Mouse (Mus musculus): Measurements from ENCODE around the gene 1110032A03Rik.
A peak's percentile ranks its signal among the peaks of the same experiment; 100 is the strongest.

The 1110032A03Rik gene

GRCm38 (mm10) chr9:50774991-50775612 lies at the start of gene 1110032A03Rik, which contains the start of gene Alg9:
Gene 1110032A03Rik (minus strand): TSS chr9:50775520.
Gene Alg9 (plus strand): TSS chr9:50775019.
- no peak for TF ChIP-seq GATA4 (IDR thresholded peaks at IDR 0.05; ENCODE audit: insufficient replicate concordance, low read length)

- TF ChIP-seq GATA4 (IDR thresholded peaks at IDR 0.05; ENCODE audit: insufficient replicate concordance, low read length): no peak
These were observed 48.6 kb upstream of the 1110032A03Rik start for GRCm38 (mm10) chr9:50823779-50824453.

- no peak for TF ChIP-seq GATA4 (IDR thresholded peaks at IDR 0.05; ENCODE audit: insufficient replicate concordance, low read length)
These were observed 46.9 kb upstream of the 1110032A03Rik start for GRCm38 (mm10) chr9:50822216-50822615.

- no peak for TF ChIP-seq GATA4 (IDR thresholded peaks at IDR 0.05; ENCODE audit: insufficient replicate concordance, low read length)
These were observed 46.3 kb upstream of the 1110032A03Rik start for GRCm38 (mm10) chr9:50821651-50822050.

- no peak for TF ChIP-seq GATA4 (IDR thresholded peaks at IDR 0.05; ENCODE audit: insufficient replicate concordance, low read length)
These were observed 44.4 kb upstream of the 1110032A03Rik start for GRCm38 (mm10) chr9:50819716-50820115.

- TF ChIP-seq GATA4 (IDR thresholded peaks at IDR 0.05; ENCODE audit: insufficient replicate concordance, low read length): no peak
These were observed 42.7 kb upstream of the 1110032A03Rik start for GRCm38 (mm10) chr9:50818050-50818449.

- TF ChIP-seq GATA4 (IDR thresholded peaks at IDR 0.05; ENCODE audit: insufficient replicate concordance, low read length): no peak
These were observed 41.2 kb upstream of the 1110032A03Rik start for GRCm38 (mm10) chr9:50816512-50816911.

GRCm38 (mm10) chr9:50815666-50816065 lies 40.3 kb upstream of the 1110032A03Rik start:
- no peak for TF ChIP-seq GATA4 (IDR thresholded peaks at IDR 0.05; ENCODE audit: insufficient replicate concordance, low read length)

GRCm38 (mm10) chr9:50813796-50814195 lies 38.5 kb upstream of the 1110032A03Rik start:
- no peak for TF ChIP-seq GATA4 (IDR thresholded peaks at IDR 0.05; ENCODE audit: insufficient replicate concordance, low read length)

GRCm38 (mm10) chr9:50811746-50812145 lies 36.4 kb upstream of the 1110032A03Rik start:
- no peak for TF ChIP-seq GATA4 (IDR thresholded peaks at IDR 0.05; ENCODE audit: insufficient replicate concordance, low read length)

GRCm38 (mm10) chr9:50811187-50811586 lies 35.9 kb upstream of the 1110032A03Rik start:
- no peak for TF ChIP-seq GATA4 (IDR thresholded peaks at IDR 0.05; ENCODE audit: insufficient replicate concordance, low read length)

GRCm38 (mm10) chr9:50809146-50809545 lies 33.8 kb upstream of the 1110032A03Rik start:
- no peak for TF ChIP-seq GATA4 (IDR thresholded peaks at IDR 0.05; ENCODE audit: insufficient replicate concordance, low read length)

- no peak for TF ChIP-seq GATA4 (IDR thresholded peaks at IDR 0.05; ENCODE audit: insufficient replicate concordance, low read length)
These were observed 33.2 kb upstream of the 1110032A03Rik start for GRCm38 (mm10) chr9:50808471-50808870.

GRCm38 (mm10) chr9:50803055-50803671 lies 27.8 kb upstream of the 1110032A03Rik start:
- TF ChIP-seq GATA4 (IDR thresholded peaks at IDR 0.05; ENCODE audit: insufficient replicate concordance, low read length): no peak

GRCm38 (mm10) chr9:50800985-50801384 lies 25.7 kb upstream of the 1110032A03Rik start:
- no peak for TF ChIP-seq GATA4 (IDR thresholded peaks at IDR 0.05; ENCODE audit: insufficient replicate concordance, low read length)

GRCm38 (mm10) chr9:50798368-50798767 lies 23.0 kb upstream of the 1110032A03Rik start:
- TF ChIP-seq GATA4 (IDR thresholded peaks at IDR 0.05; ENCODE audit: insufficient replicate concordance, low read length): peak; percentile 65; the same call in 1 of the 2 replicates
